Mouse (Mus musculus) E14TG2a.4 (cell line): ENCODE results near the gene Zfp108.
"Not testable (repeated sequence)": the region's sequence is repeated elsewhere in the genome, so short reads cannot be mapped to it uniquely, and the experiment has no call there.

Source experiments
- CTCF ChIP-seq: conservative IDR thresholded peaks from 2 replicates; pipeline ENCODE4 v1.5.1; 2014; ENCODE audit warnings: low read length
- NANOG ChIP-seq: IDR thresholded peaks from 2 replicates; pipeline ENCODE4 v1.6.1; 2014; ENCODE audit warnings: borderline replicate concordance, low read length, mixed read lengths
- POU5F1 ChIP-seq: IDR thresholded peaks from 2 replicates; pipeline ENCODE4 v1.6.1; 2014; ENCODE audit warnings: low read length, borderline replicate concordance

GRCm38 (mm10) chr7:24278771-24279170 is 24.2 kb downstream of the Zfp108 start:
- TF ChIP-seq CTCF, POU5F1: not testable (repeated sequence)
- TF ChIP-seq NANOG, result peak; percentile 42; the same call in 1 of the 2 replicates
